Mouse (Mus musculus): Measurements from ENCODE around the gene P2rx7. TPM values are rescaled to one million over a fixed set of nuclear protein-coding genes. Genes with fewer than 3 reads are reported as not detected.
"Not testable (repeated sequence)": the region's sequence is repeated elsewhere in the genome, so short reads cannot be mapped to it uniquely, and the experiment has no call there.

P2rx7 gene
- total RNA-seq, 2 experiments from 2014 or later, result 6.2 to 7.7 TPM

GRCm38 (mm10) chr5:122647256-122647924, 3.7 kb downstream of the P2rx7 start:
- intact Hi-C loops (cut with DNase I), result no loop called here
- DNase-seq (ENCODE audit: extremely low spot score in 1 of 2, low spot score in 2 of 2), result no peak
- H3K27ac ChIP-seq, result peak overlapping the region; percentile 53

GRCm38 (mm10) chr5:122647952-122648374, 4.3 kb downstream of the P2rx7 start:
- intact Hi-C loops (cut with DNase I); DNase-seq (ENCODE audit: extremely low spot score in 1 of 2, low spot score in 2 of 2); H3K4me3 ChIP-seq; H3K27ac ChIP-seq: not testable (repeated sequence)

More at GRCm38 (mm10) chr5:122647256-122647924, 3.7 kb downstream of the P2rx7 start:
- no peak for TF ChIP-seq CTCF (IDR thresholded peaks at IDR 0.05)
- no peak overlapping the region for H3K4me3 ChIP-seq

- TF ChIP-seq CTCF (IDR thresholded peaks at IDR 0.05), result no peak
- Histone ChIP-seq H3K27ac (peak overlapping the region; percentile 61; the same call in 1 of the 2 replicates), H3K4me3 (no peak overlapping the region)
- intact Hi-C loops (cut with DNase I), result loop anchor here (1.0 kb wide), 1 partner anchor 147 kb away; the partner anchor contains the start of gene Atp2a2
- DNase-seq (ENCODE audit: extremely low spot score in 1 of 2, low spot score in 2 of 2), result peak; percentile 45 to 46
Measured at GRCm38 (mm10) chr5:122649264-122649663, 5.6 kb downstream of the P2rx7 start.

- Histone ChIP-seq H3K4me3 (no peak overlapping the region), H3K27ac (peak overlapping the region; percentile 61; the same call in 1 of the 2 replicates)
- DNase-seq (ENCODE audit: extremely low spot score in 1 of 2, low spot score in 2 of 2), result no peak
- intact Hi-C loops (cut with DNase I), result loop anchor here (5.0 kb wide), 1 partner anchor 127 kb away; the partner anchor contains the start of gene Camkk2
- TF ChIP-seq CTCF (IDR thresholded peaks at IDR 0.05), result no peak
Measured at GRCm38 (mm10) chr5:122650100-122650499, 6.4 kb downstream of the P2rx7 start.

- H3K4me3 ChIP-seq, result no peak overlapping the region
- DNase-seq (ENCODE audit: extremely low spot score in 1 of 2, low spot score in 2 of 2), result no peak
- intact Hi-C loops (cut with DNase I), result loop anchor here (2.0 to 5.0 kb wide), 2 partner anchors 54 to 125 kb away; partner anchors contain the start of genes Camkk2 and P2rx4
- TF ChIP-seq CTCF (IDR thresholded peaks at IDR 0.05), result no peak
- H3K27ac ChIP-seq, result peak overlapping the region; percentile 90
Measured at GRCm38 (mm10) chr5:122652506-122652905, 8.8 kb downstream of the P2rx7 start.

- intact Hi-C loops (cut with DNase I), result loop anchor here (1.0 to 5.0 kb wide), 3 partner anchors 54 to 151 kb away; partner anchors contain the start of genes Atp2a2, Camkk2 and P2rx4
- no peak overlapping the region for H3K4me3 ChIP-seq
- no peak for DNase-seq (ENCODE audit: extremely low spot score in 1 of 2, low spot score in 2 of 2)
Measured at GRCm38 (mm10) chr5:122653112-122653445, 9.4 kb downstream of the P2rx7 start.

GRCm38 (mm10) chr5:122653446-122654267, 9.9 kb downstream of the P2rx7 start:
- peak overlapping the region; percentile 90 for H3K27ac ChIP-seq
- intact Hi-C loops (cut with DNase I), result loop anchor here (1.0 to 5.0 kb wide), 3 partner anchors 53 to 151 kb away; partner anchors contain the start of genes Atp2a2, Camkk2 and P2rx4
- H3K4me3 ChIP-seq, result no peak overlapping the region
- DNase-seq (ENCODE audit: extremely low spot score in 1 of 2, low spot score in 2 of 2), result peak; percentile 37 to 48
- no peak for TF ChIP-seq CTCF (IDR thresholded peaks at IDR 0.05)

More at GRCm38 (mm10) chr5:122653112-122653445, 9.4 kb downstream of the P2rx7 start:
- peak overlapping the region; percentile 90 for H3K27ac ChIP-seq
- no peak for TF ChIP-seq CTCF (IDR thresholded peaks at IDR 0.05)

- Histone ChIP-seq H3K4me3 (no peak overlapping the region), H3K27ac (peak overlapping the region; percentile 90)
- no peak for TF ChIP-seq CTCF (IDR thresholded peaks at IDR 0.05)
- intact Hi-C loops (cut with DNase I), result loop anchor here (5.0 kb wide), 1 partner anchor 123 kb away; the partner anchor contains the start of gene Camkk2
- no peak for DNase-seq (ENCODE audit: extremely low spot score in 1 of 2, low spot score in 2 of 2)
Measured at GRCm38 (mm10) chr5:122654268-122654573, 10.5 kb downstream of the P2rx7 start.

GRCm38 (mm10) chr5:122656808-122657207, 13.1 kb downstream of the P2rx7 start:
- intact Hi-C loops (cut with DNase I), result no loop called here
- no peak overlapping the region for H3K4me3 ChIP-seq
- H3K27ac ChIP-seq, result no peak overlapping the region
- TF ChIP-seq CTCF (IDR thresholded peaks at IDR 0.05), result no peak
- no peak for DNase-seq (ENCODE audit: extremely low spot score in 1 of 2, low spot score in 2 of 2)

- no peak overlapping the region for H3K4me3 ChIP-seq
- TF ChIP-seq CTCF (IDR thresholded peaks at IDR 0.05), result no peak
- no peak overlapping the region for H3K27ac ChIP-seq
- DNase-seq (ENCODE audit: extremely low spot score in 1 of 2, low spot score in 2 of 2), result no peak
- intact Hi-C loops (cut with DNase I), result no loop called here
Measured at GRCm38 (mm10) chr5:122662501-122662900, 18.8 kb downstream of the P2rx7 start.

- Histone ChIP-seq H3K27ac (no peak overlapping the region), H3K4me3 (no peak overlapping the region)
- TF ChIP-seq CTCF (IDR thresholded peaks at IDR 0.05), result no peak
- no peak for DNase-seq (ENCODE audit: extremely low spot score in 1 of 2, low spot score in 2 of 2)
- intact Hi-C loops (cut with DNase I), result no loop called here
Measured at GRCm38 (mm10) chr5:122665036-122665435, 21.3 kb downstream of the P2rx7 start.

All from left cerebral cortex, adult 2 months (tissue).